8 mouse cellular contexts compared by ENCODE assay signal in the genomic region with DNA sequence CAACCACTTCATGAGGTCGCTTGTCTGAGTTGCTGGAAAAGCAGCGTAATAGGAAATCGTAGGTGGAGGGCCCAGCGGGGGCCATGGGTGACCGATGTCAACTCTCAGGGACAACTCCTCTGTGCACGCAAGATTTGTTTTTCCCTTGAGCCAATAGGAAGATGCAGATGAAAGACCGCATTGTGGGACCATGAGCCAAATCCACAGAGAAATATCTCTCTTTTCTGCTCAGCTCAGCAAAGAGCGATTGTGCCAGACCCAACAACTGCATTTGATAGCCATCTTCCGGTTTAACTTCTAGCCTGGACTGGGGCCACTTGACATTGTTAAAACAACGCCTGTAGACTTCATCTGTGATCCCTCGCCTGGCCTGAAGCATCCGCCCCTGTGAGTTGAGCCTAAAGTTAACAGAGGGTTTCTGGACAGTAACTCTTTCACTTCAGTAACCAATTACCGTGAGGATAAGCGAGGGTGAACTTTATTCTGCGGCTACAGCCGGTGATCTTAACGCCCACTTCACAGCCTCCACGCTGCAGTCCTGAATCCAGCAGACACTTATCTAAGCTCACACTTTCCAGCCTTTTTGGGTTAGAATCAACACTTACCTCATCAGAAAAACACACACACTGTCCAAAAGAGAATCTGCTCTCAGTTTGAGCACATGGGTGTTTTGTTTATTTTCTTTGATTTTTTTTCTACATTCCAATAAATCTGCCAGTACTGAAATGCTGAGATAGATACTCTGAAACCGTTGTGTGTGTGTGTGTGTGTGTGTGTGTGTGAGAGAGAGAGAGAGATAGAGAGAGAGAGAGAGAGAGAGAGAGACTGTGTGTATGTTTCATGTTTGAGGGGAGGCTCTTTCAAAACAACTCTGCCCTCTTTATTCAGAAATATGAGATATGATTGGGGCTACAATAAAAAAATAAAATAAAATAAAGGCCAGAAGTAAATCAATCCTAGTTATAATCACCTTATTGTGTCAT.
DNase-seq lines count a peak whose midpoint lies in the region; ATAC-seq and TF ChIP-seq lines count a peak whose summit lies in the region.

No protein-coding gene starts in this region.

- H3K4me3 ChIP-seq in spleen, adult 2 months (ENCODE audit: extremely low read depth, insufficient read depth, insufficient read length) = no peak overlapping the region
- H3K4me3 ChIP-seq in cortical plate, adult 2 months (ENCODE audit: insufficient read depth, low read length) = no peak overlapping the region
- H3K4me3 ChIP-seq in lung, embryonic 14.5 days (ENCODE audit: low read depth, low read length) = no peak overlapping the region
- no peak overlapping the region for H3K4me3 ChIP-seq in stomach, embryonic 14.5 days (ENCODE audit: low read depth, low read length)

- peak overlapping the region; percentile 90 for H3K27ac ChIP-seq in spleen, adult 2 months (ENCODE audit: insufficient read depth, low read length)
- peak overlapping the region; percentile 36; the same call in 1 of the 2 replicates for H3K27ac ChIP-seq in cortical plate, adult 2 months (ENCODE audit: insufficient read depth, low read length)
- H3K27ac ChIP-seq in lung, embryonic 14.5 days (ENCODE audit: low read depth) = peak overlapping the region; percentile 92
- peak overlapping the region; percentile 84 for H3K27ac ChIP-seq in stomach, embryonic 14.5 days (ENCODE audit: low read length)

- 12% methylated on average over 19 of the region's 19 CpGs for WGBS in spleen, adult 2 months
- 9% methylated on average over 19 of the region's 19 CpGs for WGBS in lung, embryonic 14.5 days
- 18% methylated on average over 19 of the region's 19 CpGs for WGBS in stomach, embryonic 14.5 days

- TF ChIP-seq CTCF in spleen, adult 2 months (IDR thresholded peaks at IDR 0.05; ENCODE audit: extremely low read depth, insufficient read depth, insufficient read length, insufficient replicate concordance) = no peak
- no peak for TF ChIP-seq CTCF in cortical plate, adult 2 months (IDR thresholded peaks at IDR 0.05; ENCODE audit: extremely low read depth, insufficient read depth, low read length)
- TF ChIP-seq CTCF in lung, embryonic 14.5 days (IDR thresholded peaks at IDR 0.05; ENCODE audit: low read depth) = no peak

- H3K9ac ChIP-seq in lung, embryonic 14.5 days = peak overlapping the region; percentile 29; the same call in 1 of the 2 replicates
- no peak overlapping the region for H3K9ac ChIP-seq in stomach, embryonic 14.5 days (replicated peaks; ENCODE audit: low read depth, low read length)

- no peak for DNase-seq in spleen, adult 2 months (ENCODE audit: low read depth in 1 of 2, low spot score in 2 of 2)
- no peak for DNase-seq in spleen, adult 18-20 months
- DNase-seq in heart, adult 9 months (ENCODE audit: low spot score in 2 of 2) = peak; percentile 83
- peak; percentile 69 for DNase-seq in kidney, adult 18-20 months
- DNase-seq in lung, embryonic 14.5 days = peak; percentile 87
- no peak for DNase-seq in frontal cortex, postnatal 25 days (ENCODE audit: low spot score in 2 of 2)

- no peak for TF ChIP-seq POLR2A in spleen, adult 2 months (IDR thresholded peaks at IDR 0.05; ENCODE audit: low read depth, low read length)
- no peak for TF ChIP-seq POLR2A in cortical plate, adult 2 months (IDR thresholded peaks at IDR 0.05; ENCODE audit: extremely low read depth, insufficient read depth, low read length)

- H3K9me3 ChIP-seq in lung, embryonic 14.5 days (ENCODE audit: low read depth, low read length) = no peaks in the 10 kb centered on the region
- no peaks in the 10 kb centered on the region for H3K9me3 ChIP-seq in stomach, embryonic 14.5 days (ENCODE audit: control insufficient read depth, low read depth, low read length)

- no peaks in the 10 kb centered on the region for H3K36me3 ChIP-seq in spleen, adult 2 months (ENCODE audit: control insufficient read depth, insufficient read depth, low read length)
- no peaks in the 10 kb centered on the region for H3K36me3 ChIP-seq in lung, embryonic 14.5 days (ENCODE audit: insufficient read depth)
- no peaks in the 10 kb centered on the region for H3K36me3 ChIP-seq in stomach, embryonic 14.5 days (ENCODE audit: control insufficient read depth, insufficient read depth, low read length)

- ATAC-seq in lung, embryonic 14.5 days (ENCODE audit: insufficient read depth) = peak; percentile 48
- ATAC-seq in stomach, embryonic 14.5 days (ENCODE audit: insufficient number of reproducible peaks, insufficient read depth, low FRiP score, low read depth) = no peak

- peaks cover 52% of the 10 kb centered on the region for H3K4me1 ChIP-seq in spleen, adult 2 months (ENCODE audit: control insufficient read depth, insufficient read depth, insufficient read length)
- peaks cover 11% of the 10 kb centered on the region for H3K4me1 ChIP-seq in cortical plate, adult 2 months (ENCODE audit: control insufficient read depth, insufficient read depth, low read length)
- H3K4me1 ChIP-seq in lung, embryonic 14.5 days (ENCODE audit: insufficient read depth) = peaks cover 75% of the 10 kb centered on the region
- H3K4me1 ChIP-seq in stomach, embryonic 14.5 days (ENCODE audit: control insufficient read depth, insufficient read depth, low read length) = peaks cover 47% of the 10 kb centered on the region

- H3K4me2 ChIP-seq in lung, embryonic 14.5 days = peak overlapping the region; percentile 35; the same call in 1 of the 2 replicates
- H3K4me2 ChIP-seq in stomach, embryonic 14.5 days (replicated peaks; ENCODE audit: low read depth, low read length) = no peak overlapping the region; the same call in 1 of the 2 replicates

- no peaks in the 10 kb centered on the region for H3K27me3 ChIP-seq in spleen, adult 2 months (ENCODE audit: control insufficient read depth, insufficient read depth, low read length)
- no peaks in the 10 kb centered on the region for H3K27me3 ChIP-seq in lung, embryonic 14.5 days (ENCODE audit: insufficient read depth, low read length)
- no peaks in the 10 kb centered on the region for H3K27me3 ChIP-seq in stomach, embryonic 14.5 days (ENCODE audit: control insufficient read depth, insufficient read depth, low read length)

Comparison
In these comparisons a context has a peak if more than half of its experiments do, and no peak if none do; other contexts are left out.
1. DNase-seq: peak in heart, adult 9 months (2 of 2), kidney, adult 18-20 months (single experiment) and lung, embryonic 14.5 days (single experiment); none in spleen, adult 2 months (0 of 2), spleen, adult 18-20 months (0 of 2) and frontal cortex, postnatal 25 days (0 of 2).
2. H3K27ac ChIP-seq: peak in every context shown above with its lines; median percentile 92 in lung, embryonic 14.5 days; 90 in spleen, adult 2 months; 84 in stomach, embryonic 14.5 days; 36 in cortical plate, adult 2 months.